Mouse (Mus musculus): ENCODE measurements around the gene Mpi. TPM values are rescaled to one million over a fixed set of nuclear protein-coding genes. Genes with fewer than 3 reads are reported as not detected.
A peak's percentile ranks its signal among the peaks of the same experiment; 100 is the strongest.

Mpi gene
- polyA plus RNA-seq, 1 experiment from 2014 or later: 59.4 TPM

GRCm38 (mm10) chr9:57565741-57566221, 13.2 kb upstream of the Mpi start:
- no peak overlapping the region for H3K4me2 ChIP-seq (ENCODE audit: low read depth, low read length)
- H3K4me1 ChIP-seq (ENCODE audit: control insufficient read depth, insufficient read depth, low read length): peaks cover 46% of the 10 kb centered on the region
- 0 out of 2 replicates have a peak, but pooled peaks cover 4% of the 10 kb centered on the region for H3K36me3 ChIP-seq (ENCODE audit: control insufficient read depth, insufficient read depth, low read length)
- no peaks in the 10 kb centered on the region for H3K9me3 ChIP-seq (ENCODE audit: control insufficient read depth, low read length)
- no peak overlapping the region for H3K4me3 ChIP-seq (ENCODE audit: low read length)
- WGBS: 25% methylated on average over 10 of the region's 10 CpGs
- H3K27ac ChIP-seq (ENCODE audit: low read length): peak overlapping the region; percentile 36; the same call in 1 of the 2 replicates
- no peak overlapping the region; the same call in 1 of the 2 replicates for H3K9ac ChIP-seq (ENCODE audit: low read depth, low read length)
- no peak for ATAC-seq
- H3K27me3 ChIP-seq (replicated peaks; ENCODE audit: control insufficient read depth, insufficient read depth, low read length): no peaks in the 10 kb centered on the region

GRCm38 (mm10) chr9:57564609-57565008, 12.0 kb upstream of the Mpi start:
- H3K4me2 ChIP-seq (ENCODE audit: low read depth, low read length): no peak overlapping the region
- 90% methylated on average over 6 of the region's 6 CpGs for WGBS
- H3K9ac ChIP-seq (ENCODE audit: low read depth, low read length): no peak overlapping the region
- 0 out of 2 replicates have a peak, but pooled peaks cover 4% of the 10 kb centered on the region for H3K36me3 ChIP-seq (ENCODE audit: control insufficient read depth, insufficient read depth, low read length)
- no peaks in the 10 kb centered on the region for H3K27me3 ChIP-seq (replicated peaks; ENCODE audit: control insufficient read depth, insufficient read depth, low read length)
- H3K27ac ChIP-seq (ENCODE audit: low read length): no peak overlapping the region
- ATAC-seq: no peak
- H3K4me1 ChIP-seq (ENCODE audit: control insufficient read depth, insufficient read depth, low read length): peaks cover 50% of the 10 kb centered on the region
- no peak overlapping the region for H3K4me3 ChIP-seq (ENCODE audit: low read length)
- H3K9me3 ChIP-seq (ENCODE audit: control insufficient read depth, low read length): no peaks in the 10 kb centered on the region

GRCm38 (mm10) chr9:57562896-57563372, 10.4 kb upstream of the Mpi start:
- H3K9me3 ChIP-seq (ENCODE audit: control insufficient read depth, low read length): no peaks in the 10 kb centered on the region
- peaks cover 50% of the 10 kb centered on the region for H3K4me1 ChIP-seq (ENCODE audit: control insufficient read depth, insufficient read depth, low read length)
- H3K36me3 ChIP-seq (ENCODE audit: control insufficient read depth, insufficient read depth, low read length): 0 out of 2 replicates have a peak, but pooled peaks cover 2% of the 10 kb centered on the region
- peak overlapping the region; percentile 64 for H3K4me2 ChIP-seq (ENCODE audit: low read depth, low read length)
- peak overlapping the region; percentile 82 for H3K27ac ChIP-seq (ENCODE audit: low read length)
- peak; percentile 58 for ATAC-seq
- peak overlapping the region; percentile 16; the same call in 1 of the 2 replicates for H3K4me3 ChIP-seq (ENCODE audit: low read length)
- WGBS: 28% methylated on average over 4 of the region's 4 CpGs
- peak overlapping the region; percentile 44; the same call in 1 of the 2 replicates for H3K9ac ChIP-seq (ENCODE audit: low read depth, low read length)
- H3K27me3 ChIP-seq (replicated peaks; ENCODE audit: control insufficient read depth, insufficient read depth, low read length): no peaks in the 10 kb centered on the region

GRCm38 (mm10) chr9:57561711-57562099, 9.1 kb upstream of the Mpi start:
- H3K4me3 ChIP-seq (ENCODE audit: low read length): peak overlapping the region; percentile 55
- no peak for ATAC-seq
- H3K27ac ChIP-seq (ENCODE audit: low read length): peak overlapping the region; percentile 40
- H3K4me1 ChIP-seq (ENCODE audit: control insufficient read depth, insufficient read depth, low read length): peaks cover 44% of the 10 kb centered on the region
- no peaks in the 10 kb centered on the region for H3K27me3 ChIP-seq (replicated peaks; ENCODE audit: control insufficient read depth, insufficient read depth, low read length)
- WGBS: 68% methylated on average over 13 of the region's 13 CpGs
- H3K9me3 ChIP-seq (ENCODE audit: control insufficient read depth, low read length): no peaks in the 10 kb centered on the region
- peak overlapping the region; percentile 21 for H3K9ac ChIP-seq (ENCODE audit: low read depth, low read length)
- H3K36me3 ChIP-seq (ENCODE audit: control insufficient read depth, insufficient read depth, low read length): no peaks in the 10 kb centered on the region
- peak overlapping the region; percentile 64 for H3K4me2 ChIP-seq (ENCODE audit: low read depth, low read length)

- H3K4me3 ChIP-seq (ENCODE audit: low read length): peak within 1 kb of the TSS; percentile 55
- ATAC-seq: peak; percentile 99
Observed at GRCm38 (mm10) chr9:57560861-57561710, 8.5 kb upstream of the Mpi start, which contains the start of gene Scamp2. Gene Scamp2, plus strand, starts transcription at chr9:57560943.

GRCm38 (mm10) chr9:57560263-57560662, 7.7 kb upstream of the Mpi start:
- Histone ChIP-seq H3K4me1 (ENCODE audit: control insufficient read depth, insufficient read depth, low read length) (peaks cover 30% of the 10 kb centered on the region), H3K27ac (ENCODE audit: low read length) (no peak overlapping the region), H3K36me3 (ENCODE audit: control insufficient read depth, insufficient read depth, low read length) (no peaks in the 10 kb centered on the region), H3K4me2 (ENCODE audit: low read depth, low read length) (peak overlapping the region; percentile 53), H3K27me3 (replicated peaks; ENCODE audit: control insufficient read depth, insufficient read depth, low read length) (no peaks in the 10 kb centered on the region), H3K4me3 (ENCODE audit: low read length) (peak overlapping the region; percentile 55), H3K9me3 (ENCODE audit: control insufficient read depth, low read length) (no peaks in the 10 kb centered on the region), H3K9ac (ENCODE audit: low read depth, low read length) (peak overlapping the region; percentile 66)
- no peak for ATAC-seq
- WGBS: 22% methylated on average over 7 of the region's 7 CpGs

More at GRCm38 (mm10) chr9:57560861-57561710, 8.5 kb upstream of the Mpi start, which contains the start of gene Scamp2:
- H3K36me3 ChIP-seq (ENCODE audit: control insufficient read depth, insufficient read depth, low read length): no peaks in the 10 kb centered on the region
- H3K27me3 ChIP-seq (replicated peaks; ENCODE audit: control insufficient read depth, insufficient read depth, low read length): no peaks in the 10 kb centered on the region
- H3K4me2 ChIP-seq (ENCODE audit: low read depth, low read length): peak within 1 kb of the TSS; percentile 64
- peak within 1 kb of the TSS; percentile 40 for H3K27ac ChIP-seq (ENCODE audit: low read length)
- H3K9ac ChIP-seq (ENCODE audit: low read depth, low read length): peak within 1 kb of the TSS; percentile 66
- no peaks in the 10 kb centered on the region for H3K9me3 ChIP-seq (ENCODE audit: control insufficient read depth, low read length)
- H3K4me1 ChIP-seq (ENCODE audit: control insufficient read depth, insufficient read depth, low read length): peaks cover 39% of the 10 kb centered on the region
- WGBS: under 1% methylated on average over 37 of the region's 37 CpGs

- H3K4me2 ChIP-seq (ENCODE audit: low read depth, low read length): no peak overlapping the region
- no peak for ATAC-seq
Observed at GRCm38 (mm10) chr9:57559568-57559967, 7.0 kb upstream of the Mpi start.

GRCm38 (mm10) chr9:57558625-57559024, 6.1 kb upstream of the Mpi start:
- Histone ChIP-seq H3K4me1 (ENCODE audit: control insufficient read depth, insufficient read depth, low read length) (peaks cover 25% of the 10 kb centered on the region), H3K9ac (ENCODE audit: low read depth, low read length) (no peak overlapping the region), H3K4me2 (ENCODE audit: low read depth, low read length) (no peak overlapping the region), H3K4me3 (ENCODE audit: low read length) (no peak overlapping the region), H3K27ac (ENCODE audit: low read length) (no peak overlapping the region), H3K36me3 (ENCODE audit: control insufficient read depth, insufficient read depth, low read length) (no peaks in the 10 kb centered on the region), H3K27me3 (replicated peaks; ENCODE audit: control insufficient read depth, insufficient read depth, low read length) (no peaks in the 10 kb centered on the region), H3K9me3 (ENCODE audit: control insufficient read depth, low read length) (no peaks in the 10 kb centered on the region)
- WGBS: 84% methylated on average over 4 of the region's 4 CpGs
- no peak for ATAC-seq

More at GRCm38 (mm10) chr9:57559568-57559967, 7.0 kb upstream of the Mpi start:
- Histone ChIP-seq H3K9me3 (ENCODE audit: control insufficient read depth, low read length) (no peaks in the 10 kb centered on the region), H3K27ac (ENCODE audit: low read length) (no peak overlapping the region), H3K4me3 (ENCODE audit: low read length) (no peak overlapping the region), H3K36me3 (ENCODE audit: control insufficient read depth, insufficient read depth, low read length) (no peaks in the 10 kb centered on the region), H3K27me3 (replicated peaks; ENCODE audit: control insufficient read depth, insufficient read depth, low read length) (no peaks in the 10 kb centered on the region), H3K4me1 (ENCODE audit: control insufficient read depth, insufficient read depth, low read length) (peaks cover 27% of the 10 kb centered on the region), H3K9ac (ENCODE audit: low read depth, low read length) (no peak overlapping the region)
- WGBS: 70% methylated on average over 2 of the region's 2 CpGs

GRCm38 (mm10) chr9:57557215-57557614, 4.7 kb upstream of the Mpi start:
- Histone ChIP-seq H3K27ac (ENCODE audit: low read length) (no peak overlapping the region), H3K4me3 (ENCODE audit: low read length) (no peak overlapping the region), H3K4me1 (ENCODE audit: control insufficient read depth, insufficient read depth, low read length) (peaks cover 15% of the 10 kb centered on the region), H3K9ac (ENCODE audit: low read depth, low read length) (no peak overlapping the region), H3K4me2 (ENCODE audit: low read depth, low read length) (no peak overlapping the region), H3K9me3 (ENCODE audit: control insufficient read depth, low read length) (no peaks in the 10 kb centered on the region), H3K36me3 (ENCODE audit: control insufficient read depth, insufficient read depth, low read length) (no peaks in the 10 kb centered on the region), H3K27me3 (replicated peaks; ENCODE audit: control insufficient read depth, insufficient read depth, low read length) (no peaks in the 10 kb centered on the region)
- ATAC-seq: no peak
- 80% methylated on average over 3 of the region's 3 CpGs for WGBS

All from intestine, embryonic 16.5 days (tissue).